Mouse (Mus musculus) thymus, postnatal 14 days (tissue): ENCODE measurements at regions not wholly inside any gene's neighbourhood (a gene's known extent, or its start where the extent isn't known, plus 50 kb on each side); places are given as distances from the start of the nearest gene placed in this dataset.
A peak's percentile ranks its signal among the peaks of the same experiment; 100 is the strongest.

Experiments
- DNase-seq: peaks from one replicate; pipeline ENCODE4 v3.0.0; 2021

DNA sequence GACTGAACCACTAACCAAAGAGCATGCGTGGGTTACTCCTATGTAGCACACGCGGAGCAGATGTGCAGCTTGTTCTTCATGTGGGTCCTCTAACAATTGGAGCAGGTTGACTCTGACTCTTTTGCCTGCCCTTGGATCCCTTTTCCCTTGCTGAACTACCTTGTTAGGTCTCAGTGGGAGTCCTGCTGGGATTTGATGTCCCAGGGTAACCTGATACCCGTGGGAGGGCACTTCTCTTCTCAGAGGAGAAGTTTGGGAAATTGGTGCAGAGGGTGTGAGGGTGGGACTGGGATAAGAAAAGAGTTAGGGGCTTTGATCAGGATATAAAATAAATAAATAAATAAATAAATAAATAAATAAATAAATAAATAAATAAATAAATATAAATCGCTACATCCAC is 179.7 kb upstream of the Tas2r134 start:
- no peak for DNase-seq

DNA sequence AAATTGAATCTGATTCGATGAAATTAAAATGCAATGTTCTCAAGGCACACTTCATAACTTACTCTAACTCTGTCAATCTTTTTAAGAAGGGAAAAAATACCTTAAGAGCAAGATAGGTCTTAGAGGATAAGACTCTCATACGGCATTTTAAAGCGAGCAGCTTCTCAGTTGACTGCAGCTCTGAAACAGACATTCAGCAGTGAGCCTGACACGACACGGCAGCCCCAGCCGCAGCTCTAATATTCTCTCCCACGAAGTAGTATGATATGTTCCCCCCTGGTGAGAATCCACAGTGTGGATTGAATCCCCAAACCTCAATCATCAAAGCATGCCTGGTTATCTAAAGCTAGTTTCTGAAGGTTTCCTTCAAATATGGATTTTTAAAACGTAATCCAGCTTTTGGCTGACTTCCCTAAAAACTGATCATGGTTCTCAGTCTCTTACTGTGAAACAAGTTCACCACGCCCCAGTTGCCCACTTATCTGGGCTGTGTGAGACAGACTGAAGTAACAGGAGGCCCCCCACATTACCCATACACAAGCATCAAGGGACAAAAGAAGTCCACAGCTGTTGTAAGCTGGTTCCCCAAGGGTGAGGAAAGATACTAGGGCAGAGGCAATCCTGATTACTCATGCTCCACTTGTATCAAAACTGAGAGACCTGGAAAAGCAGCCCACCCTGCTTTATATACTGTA is 182.8 kb upstream of the Tas2r134 start:
- DNase-seq: no peak

DNA sequence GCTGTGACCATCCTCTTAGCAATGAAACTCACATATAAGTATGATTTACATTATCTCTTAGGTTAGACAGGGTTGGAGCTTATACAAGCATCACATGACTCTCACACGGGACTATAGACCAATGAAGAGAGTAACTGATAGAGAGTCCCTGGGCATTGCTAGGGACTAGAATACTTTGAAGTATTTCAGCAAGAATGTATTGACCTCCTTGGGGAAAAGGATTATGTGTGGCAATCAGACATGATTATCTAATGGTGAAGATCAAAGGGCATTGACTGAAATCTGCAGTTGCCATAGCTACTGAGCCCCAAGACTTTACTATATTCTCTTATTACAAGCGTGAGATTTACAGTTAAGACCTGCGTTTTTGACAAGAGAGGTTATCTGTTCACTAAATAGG is 183.4 kb upstream of the Tas2r134 start:
- no peak for DNase-seq

DNA sequence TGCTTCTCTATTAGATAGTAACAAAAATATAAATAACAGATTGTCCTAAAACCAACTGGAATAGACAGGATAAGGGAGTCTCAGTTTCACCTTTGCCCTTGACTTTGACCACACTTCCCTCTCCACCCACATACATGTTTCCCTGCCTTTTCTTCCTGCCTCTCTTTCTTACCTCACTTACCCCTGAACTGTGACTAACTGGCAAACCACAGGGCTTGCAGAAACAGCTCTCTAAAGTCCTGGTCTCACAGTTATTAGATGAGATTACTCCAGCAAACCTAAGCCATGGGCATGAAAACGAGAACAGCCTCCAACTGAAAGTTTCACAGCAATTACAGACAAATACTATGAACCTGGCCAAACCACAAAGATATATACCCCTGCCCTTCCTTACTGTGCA is 188.3 kb upstream of the Tas2r134 start:
- no peak for DNase-seq

DNA sequence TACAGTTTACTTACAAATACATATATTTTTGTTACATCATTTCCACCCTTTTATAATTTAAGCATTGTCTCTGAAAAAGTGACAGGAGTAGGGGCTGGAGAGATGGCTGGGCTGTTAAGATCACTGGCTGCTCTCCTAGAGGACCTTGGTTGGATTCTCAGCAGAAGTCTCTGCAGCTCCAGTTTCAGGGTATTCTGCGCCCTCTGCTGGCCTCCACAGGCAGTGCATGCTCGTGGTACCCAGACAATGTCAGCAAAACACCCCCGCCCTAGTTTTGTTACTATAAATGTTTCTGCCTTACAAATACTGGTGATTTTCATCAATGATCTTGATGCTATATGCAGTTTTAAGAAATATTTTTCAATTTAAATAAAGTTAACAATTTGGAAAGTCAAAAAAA is 190.7 kb upstream of the Tas2r134 start:
- peak; percentile 67 for DNase-seq

DNA sequence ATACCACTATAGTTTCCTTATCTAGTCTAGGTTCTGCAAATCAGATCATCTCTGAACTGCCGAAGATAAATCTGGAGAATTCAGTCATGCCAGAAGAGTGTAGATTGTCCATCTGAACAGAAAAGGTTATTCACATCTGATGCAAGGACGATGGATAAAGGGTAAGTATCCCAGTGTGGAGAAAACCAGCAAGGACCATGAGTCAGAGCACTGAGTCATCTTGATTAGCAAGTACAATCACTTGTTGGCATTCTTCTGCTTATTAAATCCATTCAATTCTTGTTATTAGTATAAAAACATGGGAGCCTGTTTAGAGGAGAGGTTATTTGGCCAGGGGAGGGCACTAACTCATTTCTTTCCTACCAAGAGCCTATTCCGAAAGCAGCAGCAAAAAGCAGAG is 195.7 kb upstream of the Tas2r134 start:
- no peak for DNase-seq

DNA sequence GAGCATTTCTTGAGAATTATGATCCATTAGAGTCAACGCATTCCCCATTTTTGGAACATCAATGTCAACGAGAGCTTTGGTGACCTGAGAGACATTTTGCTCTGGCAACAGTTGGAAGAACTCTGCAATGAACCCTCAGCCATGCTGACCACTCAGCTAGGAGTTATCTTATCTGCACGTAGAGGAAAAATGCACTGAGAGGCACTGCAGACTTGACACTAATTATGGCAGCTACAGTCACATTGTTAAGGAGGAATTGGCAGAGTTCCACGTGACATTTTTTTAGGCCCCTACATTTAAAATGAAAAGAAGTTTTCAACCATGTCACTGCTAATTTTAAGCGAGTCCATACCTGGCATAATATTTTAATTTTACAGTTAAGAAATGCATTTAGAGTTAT is 197.6 kb upstream of the Tas2r134 start:
- DNase-seq: no peak

DNA sequence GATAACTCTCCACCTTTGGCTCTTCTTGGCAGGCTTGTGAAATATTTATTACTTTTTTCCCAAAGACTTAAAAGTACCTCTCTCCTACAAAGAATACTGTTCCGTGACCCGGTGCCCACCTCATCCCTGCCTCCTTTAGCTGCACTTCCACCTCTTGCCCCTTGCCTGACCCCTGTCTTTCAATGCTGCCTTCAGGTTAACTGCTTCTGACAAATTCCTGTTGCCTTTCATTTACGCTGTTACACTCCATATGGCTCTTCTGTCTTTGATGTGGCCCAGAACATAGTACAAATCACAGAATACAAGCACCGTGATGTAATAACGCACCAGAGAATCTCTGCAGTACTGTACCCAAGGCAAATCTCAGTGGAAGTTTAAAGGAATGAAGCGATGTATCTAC is 204.9 kb upstream of the Tas2r134 start:
- no peak for DNase-seq

DNA sequence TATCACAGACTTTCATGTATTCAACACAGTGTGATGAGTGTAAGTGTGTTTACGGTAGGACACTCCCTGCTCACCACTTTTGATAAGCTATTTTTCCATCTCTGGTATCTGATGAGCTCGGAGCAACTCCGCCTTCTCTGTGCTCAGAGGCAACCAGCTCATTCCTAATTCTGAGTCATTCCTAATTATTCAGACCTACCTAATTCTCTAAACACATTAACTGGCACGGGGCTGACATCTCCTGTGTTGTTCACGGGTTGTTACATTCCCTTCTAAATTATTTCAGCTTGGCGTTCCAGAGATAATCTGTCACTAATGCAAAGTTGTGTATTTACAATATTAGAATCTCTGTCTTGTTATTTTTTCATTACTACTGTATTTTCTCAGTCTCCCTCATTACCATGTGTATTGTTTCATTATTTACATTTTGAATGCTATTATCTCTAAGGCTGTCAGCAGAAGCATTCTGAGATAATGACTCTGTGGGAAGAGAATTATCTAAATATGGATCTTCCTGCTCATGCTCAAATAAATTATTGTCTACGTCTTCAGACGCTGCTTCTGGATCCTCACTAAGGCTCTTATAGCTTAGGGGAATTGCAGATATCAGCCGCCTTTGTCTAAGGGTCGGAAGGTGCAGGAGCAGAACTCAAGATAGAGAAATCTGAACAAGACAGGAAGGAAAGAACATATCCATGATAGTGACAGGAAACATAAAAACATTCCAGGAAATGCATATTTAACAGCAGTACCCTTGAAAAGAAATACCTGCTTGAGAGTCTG is 209.2 kb upstream of the Tas2r134 start:
- DNase-seq: no peak

DNA sequence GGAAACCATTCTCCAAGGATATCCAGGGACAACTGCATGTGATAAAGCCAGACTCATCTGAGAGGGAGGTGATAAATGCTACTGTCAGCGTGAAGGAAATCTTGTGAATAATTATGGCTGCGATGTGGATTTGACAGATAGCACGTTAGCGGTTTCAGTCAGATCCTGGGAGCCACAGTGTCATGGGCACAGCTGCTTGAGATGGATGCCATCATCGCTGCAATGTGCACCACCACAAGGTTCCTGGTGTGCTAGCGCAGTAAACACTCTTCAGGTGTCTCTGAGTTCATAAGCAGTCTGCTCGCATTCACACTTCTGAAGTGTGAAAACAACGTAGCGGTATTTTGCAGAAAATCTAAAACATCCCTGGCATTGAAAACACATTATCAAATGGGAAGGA is 238.9 kb upstream of the Tas2r134 start:
- no peak for DNase-seq

DNA sequence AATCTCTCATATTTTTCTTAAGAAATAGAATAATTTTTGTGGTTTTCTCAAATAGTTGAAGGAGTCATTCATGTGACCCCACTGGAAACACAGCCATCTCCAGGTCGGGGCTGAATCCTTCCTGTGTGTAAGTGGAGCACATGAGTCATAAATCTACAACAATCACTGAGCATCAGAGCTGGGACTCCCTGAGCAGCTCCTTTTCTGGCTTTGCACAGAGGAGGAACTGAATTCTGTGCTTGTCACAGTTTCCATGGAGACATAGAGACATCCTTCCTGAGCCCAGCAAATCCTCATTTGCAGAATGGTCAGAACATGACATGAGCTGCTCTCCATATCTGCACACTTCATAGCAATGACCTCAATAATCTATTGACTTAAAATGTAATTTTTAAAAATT is 238.2 kb upstream of the Rnd3 start:
- DNase-seq: no peak

DNA sequence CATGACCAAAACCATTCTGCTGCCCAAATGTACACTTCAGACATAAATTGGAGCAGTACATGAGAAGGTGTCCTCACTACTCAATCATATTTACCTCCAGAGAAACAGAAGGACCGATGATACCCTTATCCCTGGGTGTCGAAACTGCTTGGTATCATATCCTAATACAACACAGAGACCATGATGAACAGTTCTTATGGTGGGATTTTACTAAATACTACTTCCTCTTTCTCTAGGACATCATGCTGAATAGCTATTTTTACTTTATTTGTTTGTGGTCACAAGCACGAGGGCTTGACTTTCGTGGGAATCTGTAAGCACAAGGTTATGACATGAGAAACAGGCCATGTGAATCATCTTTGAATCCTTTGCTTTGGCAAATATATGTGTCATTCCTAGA is 227.7 kb upstream of the Rnd3 start:
- no peak for DNase-seq

DNA sequence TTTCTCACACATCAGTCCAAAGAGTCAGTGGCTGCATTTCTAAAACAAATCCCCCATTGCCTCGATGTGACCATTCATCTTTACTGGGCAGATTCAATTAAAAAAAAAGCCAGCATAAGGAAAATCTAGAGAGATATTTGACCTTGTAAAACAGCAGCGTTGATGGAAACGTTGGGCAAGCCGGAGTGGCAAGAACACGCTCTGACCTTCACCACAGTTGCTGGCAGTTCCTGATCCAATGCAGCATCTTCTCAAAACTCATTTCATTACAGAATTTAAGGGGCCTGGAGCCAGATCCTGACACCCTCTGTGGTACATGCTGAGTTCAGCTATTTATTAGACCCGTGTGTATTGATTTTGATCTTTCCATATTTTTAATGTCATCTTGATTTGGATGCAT is 225.7 kb upstream of the Rnd3 start:
- no peak for DNase-seq

DNA sequence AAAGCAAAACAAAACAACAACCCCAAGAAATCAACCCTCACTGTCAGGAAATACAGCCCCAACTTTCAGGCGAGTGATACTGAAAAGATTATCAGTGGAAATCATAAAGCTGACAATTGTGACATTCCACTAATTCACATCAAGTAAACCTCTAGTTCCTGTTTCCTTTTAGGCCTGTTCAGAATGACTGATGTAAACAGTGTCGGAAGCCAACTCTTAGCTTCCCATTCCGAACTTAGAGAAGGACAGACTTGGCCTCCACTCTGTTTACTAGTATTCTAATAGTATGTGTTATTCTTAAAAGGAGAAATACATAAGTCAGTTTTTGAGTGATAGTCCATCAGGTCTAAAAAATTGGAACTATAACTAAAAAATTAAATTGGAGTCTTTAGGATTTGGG is 223.9 kb upstream of the Rnd3 start:
- DNase-seq: no peak

DNA sequence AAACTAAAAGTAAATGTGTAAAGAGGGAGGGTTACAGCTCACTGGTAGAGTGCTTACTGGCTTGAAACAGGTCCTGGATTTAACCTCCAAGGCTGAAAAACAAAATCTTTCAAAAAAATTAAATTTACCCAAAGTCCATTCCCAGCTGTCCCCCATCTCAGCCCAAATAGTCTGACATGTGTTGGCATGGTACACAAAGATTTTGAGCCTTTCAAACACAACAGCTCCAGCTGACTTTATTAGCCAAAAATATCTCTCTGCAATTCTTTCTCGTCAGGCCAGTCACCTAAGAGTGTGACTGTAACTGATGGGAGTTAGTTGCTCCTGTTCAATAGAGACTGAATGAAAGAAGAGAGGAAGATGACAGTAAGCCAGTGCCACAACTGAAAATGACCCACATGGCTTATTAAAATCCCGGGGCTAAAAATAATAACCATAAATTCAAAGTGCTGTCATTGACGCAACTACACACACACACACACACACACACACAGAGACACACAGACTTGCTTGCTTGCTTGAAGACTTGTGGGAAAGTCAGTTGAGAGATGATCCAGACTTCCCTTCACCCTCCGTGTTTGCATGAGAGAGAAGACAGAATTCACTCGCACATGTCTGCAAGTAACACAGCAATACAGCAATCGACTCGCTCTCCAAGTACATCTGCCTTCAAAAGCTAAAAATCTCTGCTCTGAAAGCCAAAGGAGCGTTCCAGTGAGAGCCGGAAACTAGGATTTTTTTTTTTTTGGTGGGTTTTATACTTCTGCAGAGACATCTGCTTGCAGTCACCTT is 214.1 kb upstream of the Rnd3 start:
- no peak for DNase-seq

DNA sequence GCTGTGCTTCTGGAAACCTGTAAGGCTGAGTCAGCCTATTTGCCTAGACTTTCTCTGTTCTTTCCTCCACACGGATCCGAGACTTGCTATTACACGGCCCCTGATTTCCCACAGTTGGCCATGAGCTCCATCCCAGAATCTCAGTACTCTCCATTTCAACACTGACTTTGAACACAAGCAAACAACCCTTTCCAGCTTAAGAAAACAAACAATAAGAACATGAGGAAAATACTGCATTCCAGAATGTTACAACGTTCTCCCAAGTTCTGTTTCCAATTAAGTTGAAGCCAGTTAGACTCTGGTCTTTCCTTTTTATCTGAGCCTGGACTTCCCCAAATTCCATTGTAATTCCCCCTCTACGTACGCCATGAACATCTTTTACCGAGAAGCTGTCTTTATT is 206.4 kb upstream of the Rnd3 start:
- DNase-seq: no peak

DNA sequence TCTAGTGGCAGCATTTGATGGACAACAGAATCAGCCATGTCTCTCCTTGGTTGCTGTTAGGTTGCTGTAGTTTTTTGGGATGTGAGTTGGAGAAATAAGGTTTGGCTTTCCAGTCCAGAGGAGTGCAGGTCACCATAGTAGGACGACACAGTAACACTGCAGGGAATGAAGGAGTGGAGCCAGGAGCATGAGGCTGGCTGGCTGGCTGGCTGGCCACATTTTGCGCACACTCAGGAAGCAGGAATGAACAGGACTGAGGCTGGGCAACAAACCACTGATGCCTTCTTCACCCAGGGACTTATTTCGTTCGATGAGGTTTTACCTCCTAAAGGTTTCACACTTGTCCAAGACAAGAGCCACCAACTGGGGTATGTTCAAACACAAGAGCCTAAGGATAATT is 205.9 kb upstream of the Rnd3 start:
- DNase-seq: no peak

DNA sequence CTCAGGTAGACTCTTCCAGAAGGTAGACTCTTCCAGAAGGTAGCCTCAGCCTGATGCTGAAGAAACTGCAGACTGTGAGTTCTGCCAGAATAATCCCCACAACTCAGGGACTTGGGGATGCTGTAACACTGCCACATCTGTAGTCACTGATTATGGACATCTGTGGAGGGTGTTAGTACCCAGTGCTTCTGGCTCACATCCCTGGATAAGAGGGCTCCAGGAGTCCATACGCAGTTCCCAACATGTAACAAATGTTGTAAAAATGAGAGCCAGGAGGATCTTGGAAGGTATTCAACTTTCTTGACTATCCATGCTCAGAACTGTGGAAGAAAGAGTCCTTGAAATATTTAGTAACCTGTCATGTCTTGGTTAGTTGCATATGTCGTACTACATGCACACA is 200.7 kb upstream of the Rnd3 start:
- no peak for DNase-seq

DNA sequence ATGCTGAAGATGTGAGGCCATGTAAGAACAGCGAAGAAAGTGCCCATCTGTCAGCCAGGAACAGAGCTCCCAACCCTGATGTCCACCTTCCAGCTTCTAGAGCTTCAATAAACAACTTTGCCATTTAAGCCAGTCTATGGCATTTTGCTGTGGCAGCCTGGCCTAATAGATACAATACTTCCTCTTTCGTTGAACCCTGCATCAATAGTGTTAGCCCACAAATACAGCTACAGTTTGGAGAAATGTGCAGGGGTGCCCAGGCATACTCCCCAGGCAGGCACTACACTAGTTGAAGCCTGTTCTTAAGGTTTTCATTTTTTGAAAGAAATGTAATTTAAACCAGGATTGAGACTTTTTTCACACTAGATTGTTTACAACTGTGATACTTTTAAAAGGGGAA is 199.9 kb upstream of the Rnd3 start:
- DNase-seq: no peak

DNA sequence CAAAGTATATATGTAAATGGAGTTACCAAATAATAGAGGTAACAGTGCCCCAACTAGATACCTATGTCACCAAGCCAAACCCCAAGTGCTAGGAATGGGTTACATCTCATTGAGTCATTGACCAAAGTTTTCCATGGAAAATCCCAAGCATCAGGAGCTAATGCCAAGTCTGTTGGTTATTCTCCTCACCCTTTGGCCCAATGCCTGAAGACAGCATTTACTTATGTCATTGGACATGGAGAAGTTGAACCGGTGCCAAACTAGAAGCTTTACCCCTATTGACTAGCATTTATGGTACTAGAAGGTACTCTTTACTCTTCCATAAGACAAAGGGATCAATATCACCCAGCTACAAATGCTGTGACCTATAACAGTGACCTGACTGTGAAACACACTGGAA is 198.2 kb upstream of the Rnd3 start:
- no peak for DNase-seq

DNA sequence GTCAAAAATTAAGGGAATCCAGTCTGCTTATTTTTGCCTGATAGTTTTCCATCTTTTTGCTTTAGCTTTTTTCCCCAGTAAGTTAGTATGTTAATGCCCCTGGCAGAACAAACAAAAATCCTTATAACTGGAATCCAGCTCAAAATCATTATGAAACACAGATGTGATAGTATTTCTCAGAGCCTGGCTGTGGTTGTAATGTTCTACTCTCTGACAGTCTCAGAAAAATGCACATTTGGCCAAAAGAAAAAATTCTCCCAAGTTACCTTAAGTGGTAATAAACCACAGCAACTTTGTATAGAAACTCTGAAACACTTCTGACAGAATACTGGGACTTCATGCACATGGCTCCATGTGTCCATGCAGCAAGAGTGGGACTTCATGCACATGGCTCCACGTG is 193.5 kb upstream of the Rnd3 start:
- DNase-seq: no peak

DNA sequence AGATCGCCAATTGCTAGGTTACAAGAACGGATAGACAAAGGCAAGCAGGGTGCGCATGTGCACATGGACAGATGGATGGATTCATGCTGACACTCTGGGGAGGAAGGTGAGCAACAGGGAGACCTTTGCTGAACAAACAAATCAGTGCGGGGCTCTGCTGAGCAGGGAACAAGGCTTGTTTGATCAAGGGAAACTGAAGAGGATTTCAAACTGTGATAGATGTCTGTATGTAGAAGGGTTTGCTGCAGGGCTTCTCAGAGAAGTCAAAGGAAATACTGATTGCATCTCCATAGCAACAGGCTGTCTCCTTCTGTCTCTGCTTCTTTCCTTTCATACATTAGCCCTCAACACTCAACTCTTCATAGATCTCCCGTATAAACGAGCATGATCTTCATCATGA is 185.5 kb upstream of the Rnd3 start:
- no peak for DNase-seq

DNA sequence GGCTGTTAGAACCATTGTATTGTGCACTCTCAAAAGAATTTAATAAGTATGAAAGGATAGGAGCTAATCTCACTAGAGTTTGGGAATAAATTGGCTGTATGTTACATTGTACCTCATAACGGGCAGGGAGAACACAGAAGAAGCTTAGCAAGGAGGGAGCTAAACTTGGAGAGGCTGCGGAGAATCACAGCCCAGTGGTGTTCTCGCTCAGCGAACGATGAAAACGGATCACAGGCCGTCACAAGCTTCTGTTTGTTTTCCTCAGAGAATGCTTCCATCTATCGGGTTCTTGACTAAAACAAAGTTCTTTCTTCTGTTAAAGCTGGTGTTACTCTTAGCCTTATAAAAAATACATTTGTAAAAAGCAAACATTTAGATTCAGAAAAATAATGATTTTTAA is 178.2 kb upstream of the Rnd3 start:
- no peak for DNase-seq

DNA sequence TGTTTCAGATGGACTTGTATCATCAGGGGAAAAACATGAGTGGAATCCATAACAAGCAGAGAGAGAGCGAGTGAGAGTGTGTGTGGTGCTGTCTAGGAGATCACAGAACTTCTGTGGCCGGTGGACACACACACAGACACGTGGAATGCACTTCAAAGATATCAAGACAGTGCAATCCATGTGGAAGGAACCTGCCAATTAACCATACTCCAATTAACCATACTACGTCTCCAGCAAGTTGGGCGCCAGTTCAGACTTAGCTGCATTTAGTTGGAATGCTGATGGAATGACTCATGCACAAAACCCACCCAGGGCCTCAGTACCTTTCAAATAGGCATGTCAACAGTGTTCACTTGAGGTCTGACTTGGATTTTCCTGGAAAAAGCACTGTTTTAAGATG is 172.8 kb upstream of the Rnd3 start:
- no peak for DNase-seq
